Comparison of ENCODE assay signal across 11 mouse cellular contexts in the genomic region with DNA sequence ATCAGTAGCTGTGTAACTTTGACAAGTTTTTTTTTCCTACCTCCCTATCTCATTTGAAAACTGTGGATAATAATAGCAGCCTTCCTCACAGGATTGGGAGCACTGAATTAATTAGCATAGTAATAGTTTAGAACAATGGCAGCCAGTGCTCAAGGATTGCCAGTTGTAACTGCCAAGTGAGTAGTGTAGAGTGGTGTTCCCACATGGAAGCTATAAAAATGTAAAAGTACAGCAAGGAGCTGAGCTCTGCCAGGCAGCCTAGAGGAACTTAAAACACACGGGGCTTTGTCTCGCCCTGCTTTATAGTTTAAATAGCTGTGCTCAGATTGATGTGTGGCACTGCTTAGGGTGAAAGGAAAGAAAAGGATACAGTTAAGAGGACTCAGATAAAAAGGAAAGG.
DNase-seq lines count a peak whose midpoint lies in the region; ATAC-seq and TF ChIP-seq lines count a peak whose summit lies in the region.
"Had no signal": no experiment of that assay in that cellular context is flagged by ENCODE, and none has a peak within 500 bp of the region (broad histone marks: within the 10 kb centered on the region; RNA-seq: fewer than 3 reads in every experiment).

No protein-coding gene starts in this region.

- intact Hi-C loops in heart, postnatal 10 days (cut with DNase I) = no loop called here

- no peaks in the 10 kb centered on the region for H3K9me3 ChIP-seq in limb, embryonic 14.5 days (ENCODE audit: control insufficient read depth, low read length)
- H3K9me3 ChIP-seq: embryonic facial prominence, embryonic 15.5 days; heart, embryonic 15.5 days had no signal

- TF ChIP-seq POLR2A in limb, embryonic 14.5 days (IDR thresholded peaks at IDR 0.05; ENCODE audit: borderline replicate concordance, extremely low read depth, insufficient read depth, insufficient read length) = no peak

- no peak overlapping the region for H3K27ac ChIP-seq in limb, embryonic 14.5 days (replicated peaks; ENCODE audit: low read depth, low read length)
- H3K27ac ChIP-seq: embryonic facial prominence, embryonic 15.5 days; heart, embryonic 15.5 days had no signal

- H3K27me3 ChIP-seq in limb, embryonic 14.5 days (ENCODE audit: control insufficient read depth, insufficient read depth, low read length) = no peaks in the 10 kb centered on the region
- H3K27me3 ChIP-seq: embryonic facial prominence, embryonic 15.5 days; heart, embryonic 15.5 days had no signal

- H3K4me1 ChIP-seq in limb, embryonic 14.5 days (ENCODE audit: control insufficient read depth, insufficient read depth, low read length) = 0 out of 2 replicates have a peak, but pooled peaks cover 2% of the 10 kb centered on the region
- H3K4me1 ChIP-seq: embryonic facial prominence, embryonic 15.5 days had no signal

- no peaks in the 10 kb centered on the region for H3K36me3 ChIP-seq in limb, embryonic 14.5 days (ENCODE audit: control insufficient read depth, insufficient read depth, low read length)
- H3K36me3 ChIP-seq: embryonic facial prominence, embryonic 15.5 days; heart, embryonic 15.5 days had no signal

- 4% methylated on average over 2 of the region's 2 CpGs for WGBS in limb, embryonic 14.5 days

- H3K4me3 ChIP-seq in limb, embryonic 14.5 days (replicated peaks; ENCODE audit: low read length) = no peak overlapping the region
- H3K4me3 ChIP-seq: embryonic facial prominence, embryonic 15.5 days; heart, embryonic 15.5 days had no signal

- H3K9ac ChIP-seq in limb, embryonic 14.5 days (ENCODE audit: low read depth, low read length, severe bottlenecking) = no peak overlapping the region
- H3K9ac ChIP-seq: embryonic facial prominence, embryonic 15.5 days; heart, embryonic 15.5 days had no signal

- no peak overlapping the region for H3K4me2 ChIP-seq in limb, embryonic 14.5 days (replicated peaks; ENCODE audit: low read depth, low read length, severe bottlenecking)
- H3K4me2 ChIP-seq: embryonic facial prominence, embryonic 15.5 days; heart, embryonic 15.5 days had no signal

- DNase-seq in right cerebral cortex, adult 2 months (ENCODE audit: low spot score in 2 of 2) = peak; percentile 24 to 33
- DNase-seq in right cerebral cortex, postnatal 14 days = no peak
- peak; percentile 12 for DNase-seq in hindlimb bud, embryonic 11.5 days (ENCODE audit: extremely low spot score, low read depth, low spot score)
- peak; percentile 30 for DNase-seq in limb, embryonic 14.5 days (ENCODE audit: low spot score)
- no peak for DNase-seq in heart, postnatal 10 days
- DNase-seq in gastrocnemius, postnatal 4 days (ENCODE audit: low spot score in 2 of 2) = no peak
- no peak for DNase-seq in spleen, postnatal 14 days (ENCODE audit: low spot score in 2 of 2)
- DNase-seq: liver had no signal

- ATAC-seq in limb, embryonic 14.5 days (ENCODE audit: low FRiP score, low read depth) = 0 out of 2 replicates have a peak, but pooled peaks have one; percentile 53
- ATAC-seq in monocyte, adult 5-6 weeks (replicated peaks; ENCODE audit: insufficient number of reproducible peaks, low FRiP score, low TSS enrichment, poor library complexity, severe bottlenecking) = no peak

Comparison
In these comparisons a context has a peak if more than half of its experiments do, and no peak if none do; other contexts are left out.
1. DNase-seq: peak in right cerebral cortex, adult 2 months (2 of 2), hindlimb bud, embryonic 11.5 days (single experiment) and limb, embryonic 14.5 days (single experiment); none in right cerebral cortex, postnatal 14 days (single experiment), heart, postnatal 10 days (0 of 2), gastrocnemius, postnatal 4 days (0 of 2) and spleen, postnatal 14 days (0 of 2).